Mouse (Mus musculus) embryonic fibroblast, embryonic 13.5 days (primary cell): ENCODE data around the gene 4931429L15Rik. TPM values are rescaled to one million over a fixed set of nuclear protein-coding genes. Genes with fewer than 3 reads are reported as not detected.
A peak's percentile ranks its signal among the peaks of the same experiment; 100 is the strongest.

ENCODE experiments used
- H3K27ac ChIP-seq: 2 replicates; pipeline ENCODE4 v1.5.1; 2012; ENCODE audit warnings: low read length, control low read depth, inconsistent platforms; ENCODE audit not compliant: insufficient read depth
- H3K4me1 ChIP-seq: 2 replicates; pipeline ENCODE4 v1.6.1; 2011; ENCODE audit warnings: low read length; ENCODE audit not compliant: control insufficient read depth, insufficient read depth
- H3K4me3 ChIP-seq: 2 replicates; pipeline ENCODE4 v1.5.1; 2011; ENCODE audit warnings: mild to moderate bottlenecking, control low read depth, low read length; ENCODE audit not compliant: insufficient read depth
- CTCF ChIP-seq: IDR thresholded peaks from 2 replicates; pipeline ENCODE4 v1.5.1; 2011; ENCODE audit warnings: mild to moderate bottlenecking, control low read depth, low read length, moderate library complexity, borderline replicate concordance; ENCODE audit not compliant: insufficient read depth
- POLR2A ChIP-seq: IDR thresholded peaks from 2 replicates; pipeline ENCODE4 v1.6.1; 2011; ENCODE audit warnings: low read depth, mild to moderate bottlenecking, control low read depth, low read length, moderate library complexity
- polyA plus RNA-seq: library from polyadenylated mRNA; stranded (reverse); fragments of >200 nt; gene quantifications from 2 replicates; pipeline ENCODE4 v1.2.4, GENCODE M21; 2011; ENCODE audit warnings: low read depth; ENCODE audit not compliant: missing spikeins, insufficient read length

Gene 4931429L15Rik
- polyA plus RNA-seq, 1 experiment, result not detected

DNA sequence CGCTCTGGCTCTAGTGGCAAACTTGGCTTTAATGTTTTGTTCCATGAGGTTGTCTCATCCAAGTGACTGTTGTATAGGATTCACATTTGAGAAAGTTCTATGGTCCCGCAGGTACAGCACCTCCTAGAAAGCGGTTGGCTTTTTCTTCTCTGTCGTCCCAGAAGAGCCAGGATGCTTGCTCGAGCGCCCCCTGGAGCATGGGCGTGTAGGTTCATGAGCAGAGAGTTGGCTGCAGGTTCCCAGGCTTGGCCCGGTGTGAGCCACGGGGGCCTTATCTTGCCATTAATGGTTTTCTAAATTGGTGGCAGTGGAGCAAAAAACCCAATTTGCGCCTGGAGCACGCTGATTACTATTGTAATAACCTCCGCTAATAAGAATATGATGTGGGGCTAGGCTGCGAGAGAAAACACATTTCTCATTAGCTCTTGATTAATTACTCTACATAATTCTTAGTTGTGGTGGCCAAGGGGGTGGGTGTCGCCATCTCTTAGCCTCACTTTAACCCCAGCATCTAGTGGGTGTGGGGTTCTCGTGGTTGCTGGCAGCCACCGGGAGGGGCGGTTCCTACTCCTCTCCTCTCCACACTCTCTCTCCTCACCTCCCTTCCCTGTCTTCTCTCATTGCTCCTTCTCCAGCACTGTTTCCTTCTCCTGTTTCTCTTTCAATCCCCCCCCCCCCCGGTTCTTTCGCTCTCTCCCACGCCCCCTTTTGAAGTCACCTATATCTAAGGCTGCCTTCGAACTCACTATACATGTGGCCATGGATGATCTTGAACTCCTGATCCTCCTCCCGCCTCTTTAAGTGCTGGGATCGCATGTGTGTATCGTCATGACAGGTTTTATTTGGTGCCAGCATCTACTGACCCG lies 8.2 kb upstream of the 4931429L15Rik start:
- TF ChIP-seq CTCF, result no peak
- TF ChIP-seq POLR2A, result no peak
- Histone ChIP-seq H3K4me3 (no peak overlapping the region), H3K27ac (no peak overlapping the region), H3K4me1 (no peaks in the 10 kb centered on the region)

DNA sequence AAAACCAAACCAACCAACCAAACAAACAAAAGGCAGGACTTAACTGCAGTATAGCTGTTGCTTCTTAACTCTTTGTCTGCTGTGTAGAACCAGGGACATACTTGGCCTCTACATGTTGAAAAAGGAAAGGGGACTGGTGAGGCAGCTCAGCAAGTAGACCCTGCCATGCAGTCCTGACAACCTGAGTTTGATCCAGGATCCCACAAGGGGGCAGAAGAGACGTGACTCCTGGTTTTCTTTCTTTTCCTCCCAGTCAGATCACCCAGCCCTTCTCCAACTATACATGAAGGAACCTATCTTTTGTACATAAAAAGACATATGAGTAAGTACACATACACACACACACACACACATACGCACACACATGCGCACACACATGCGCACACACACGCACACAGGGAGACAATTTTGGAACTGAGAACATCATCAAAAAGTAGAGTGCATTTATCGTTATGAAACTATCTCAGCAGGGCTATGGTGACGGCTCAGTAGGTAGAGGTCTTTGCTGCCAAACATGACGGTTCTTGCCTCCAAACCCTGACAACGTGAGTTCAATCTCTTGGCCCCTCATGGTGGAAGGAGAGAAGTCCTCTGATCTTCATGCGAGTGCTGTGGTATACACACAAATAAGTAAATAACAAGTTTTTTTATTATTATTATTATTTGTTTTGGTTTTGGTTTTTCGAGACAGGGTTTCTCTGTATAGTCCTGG lies 7.1 kb upstream of the 4931429L15Rik start:
- H3K27ac ChIP-seq, result no peak overlapping the region
- no peaks in the 10 kb centered on the region for H3K4me1 ChIP-seq
- no peak for TF ChIP-seq POLR2A
- no peak overlapping the region for H3K4me3 ChIP-seq

DNA sequence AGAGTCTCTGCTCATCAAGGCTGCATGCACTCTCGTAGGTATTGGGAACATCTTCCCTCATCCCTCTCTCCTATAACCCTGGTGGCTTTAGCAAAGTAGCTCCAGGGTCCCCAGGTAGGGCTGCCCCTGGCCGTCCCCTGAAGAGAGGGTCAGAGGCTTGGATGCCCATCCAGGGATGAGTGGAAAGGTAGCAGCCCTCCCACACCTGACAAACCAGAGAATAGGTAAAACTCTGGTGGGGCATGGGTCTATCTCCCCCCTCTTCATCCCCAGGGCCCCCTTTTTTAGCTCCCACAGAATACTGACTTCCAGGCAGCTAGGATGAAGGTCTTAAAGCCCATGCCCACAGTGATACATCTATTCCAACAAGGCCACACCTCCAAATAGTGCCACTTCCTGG lies 675 bp upstream of the 4931429L15Rik start:
- H3K4me3 ChIP-seq, result no peak overlapping the region
- H3K4me1 ChIP-seq, result no peaks in the 10 kb centered on the region
- H3K27ac ChIP-seq, result no peak overlapping the region
- TF ChIP-seq CTCF (no peak), POLR2A (no peak)

DNA sequence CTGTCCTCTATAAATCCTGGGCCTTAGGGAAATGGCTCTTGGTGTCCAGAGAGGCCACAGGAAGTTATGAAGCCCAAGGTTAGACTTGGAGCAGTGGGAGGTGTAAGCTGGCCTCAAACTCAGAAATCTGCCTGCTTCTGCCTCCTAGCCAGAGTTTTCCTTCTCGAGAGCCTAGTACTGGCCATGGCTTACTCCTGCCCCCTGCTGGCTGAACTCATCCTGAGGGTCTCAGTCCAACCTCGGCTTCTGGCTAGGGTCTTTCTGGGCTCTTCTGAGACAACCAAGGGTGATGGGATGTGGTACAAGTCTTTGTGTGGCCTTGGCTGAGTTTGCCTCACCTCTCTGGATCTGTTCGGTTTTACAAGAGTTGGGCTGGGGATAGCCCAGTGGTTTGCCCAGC lies 1.8 kb downstream of the 4931429L15Rik start:
- Histone ChIP-seq H3K27ac (no peak overlapping the region), H3K4me1 (no peaks in the 10 kb centered on the region), H3K4me3 (no peak overlapping the region)
- no peak for TF ChIP-seq CTCF
- TF ChIP-seq POLR2A, result no peak

DNA sequence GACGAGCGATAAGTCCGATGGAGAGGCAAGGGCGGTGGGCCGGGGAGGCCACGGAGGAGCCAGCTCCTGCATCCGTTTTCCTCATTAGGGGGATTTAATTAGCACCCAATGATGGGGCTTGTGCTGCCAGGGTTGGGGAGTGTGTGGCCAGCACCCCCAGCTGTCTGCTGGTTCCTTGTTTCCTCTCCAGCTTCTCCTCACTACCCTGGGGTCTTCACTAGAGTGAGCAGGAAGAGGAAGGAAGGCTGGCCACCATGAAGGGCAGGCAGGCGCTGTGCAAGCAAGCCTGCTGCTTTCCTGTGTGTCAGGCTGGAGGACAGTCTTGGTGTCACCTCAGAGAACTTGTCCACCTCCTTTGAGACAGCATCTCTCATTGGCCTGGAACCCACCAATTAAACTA lies 2.9 kb downstream of the 4931429L15Rik start:
- no peaks in the 10 kb centered on the region for H3K4me1 ChIP-seq
- no peak overlapping the region for H3K4me3 ChIP-seq
- TF ChIP-seq CTCF (no peak), POLR2A (no peak)
- H3K27ac ChIP-seq, result no peak overlapping the region

DNA sequence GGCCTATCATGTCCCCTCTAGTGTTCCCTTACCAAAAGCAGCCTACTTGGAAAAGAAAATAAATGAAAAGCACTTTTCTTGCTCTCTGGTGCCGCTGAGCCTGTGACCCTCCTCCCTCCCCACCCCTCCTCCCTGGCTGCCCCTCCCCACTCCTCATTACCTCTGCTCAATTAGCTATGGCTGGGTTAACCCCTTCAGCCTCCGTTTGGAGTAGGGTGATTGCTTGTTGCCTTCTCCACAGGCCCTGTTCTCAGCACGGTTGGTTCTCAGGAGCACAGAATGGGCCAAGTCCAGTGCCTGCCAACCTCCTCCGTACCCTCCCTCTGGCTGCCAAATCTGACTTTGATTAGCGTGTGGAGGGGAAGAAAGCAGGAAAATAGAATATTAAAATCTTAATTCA lies 3.4 kb downstream of the 4931429L15Rik start:
- H3K27ac ChIP-seq, result no peak overlapping the region
- H3K4me3 ChIP-seq, result no peak overlapping the region
- no peak for TF ChIP-seq CTCF
- TF ChIP-seq POLR2A, result no peak
- no peaks in the 10 kb centered on the region for H3K4me1 ChIP-seq

DNA sequence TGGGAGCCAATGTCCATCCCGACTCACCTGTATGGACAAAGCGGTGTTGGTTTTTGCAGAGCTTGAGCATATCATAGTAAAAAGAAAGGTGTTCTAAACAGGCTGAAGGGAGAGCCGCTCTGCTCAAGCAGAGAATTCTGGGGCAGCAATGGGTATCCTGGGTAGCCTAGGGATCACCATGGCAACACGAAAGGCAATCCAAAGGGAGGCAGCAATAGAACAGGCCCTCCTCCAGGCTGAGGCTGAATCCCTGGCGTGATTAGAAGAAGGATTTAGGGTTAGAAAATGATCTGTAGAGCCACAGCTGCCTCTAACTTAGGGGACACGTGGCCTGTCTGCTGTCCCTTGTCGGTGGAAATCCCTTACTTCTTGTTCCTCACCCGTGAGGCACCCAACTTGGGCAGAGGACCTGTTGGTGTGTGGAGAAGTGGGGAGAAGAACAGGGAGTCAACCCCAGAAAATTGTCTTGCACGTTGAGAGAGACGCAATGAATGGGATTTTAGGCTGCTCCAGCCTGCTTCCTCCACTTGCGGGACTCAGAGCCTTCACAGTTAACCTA lies 3.9 kb downstream of the 4931429L15Rik start:
- TF ChIP-seq POLR2A (no peak), CTCF (no peak)
- Histone ChIP-seq H3K4me1 (no peaks in the 10 kb centered on the region), H3K4me3 (no peak overlapping the region), H3K27ac (no peak overlapping the region)

DNA sequence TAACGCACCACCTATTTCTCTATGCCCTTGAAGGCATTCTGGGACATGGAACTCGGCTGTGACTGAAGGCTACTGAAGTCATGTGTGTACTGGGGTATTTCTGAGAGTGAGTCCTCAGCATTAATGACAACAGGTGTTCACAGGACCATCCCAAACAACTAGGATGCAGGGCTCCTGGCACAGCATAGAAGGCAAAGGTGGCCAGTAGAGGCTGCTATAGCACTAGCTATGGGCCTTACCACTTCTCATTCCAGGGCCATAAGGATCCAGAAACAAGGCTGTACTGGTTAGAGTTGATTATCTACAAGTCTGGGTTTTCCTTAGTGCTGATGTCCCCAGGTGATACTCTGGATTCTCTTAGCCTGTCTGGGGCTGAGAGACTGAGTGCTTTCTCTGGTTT lies 4.9 kb downstream of the 4931429L15Rik start:
- Histone ChIP-seq H3K27ac (no peak overlapping the region), H3K4me3 (no peak overlapping the region), H3K4me1 (no peaks in the 10 kb centered on the region)
- no peak for TF ChIP-seq POLR2A
- no peak for TF ChIP-seq CTCF

DNA sequence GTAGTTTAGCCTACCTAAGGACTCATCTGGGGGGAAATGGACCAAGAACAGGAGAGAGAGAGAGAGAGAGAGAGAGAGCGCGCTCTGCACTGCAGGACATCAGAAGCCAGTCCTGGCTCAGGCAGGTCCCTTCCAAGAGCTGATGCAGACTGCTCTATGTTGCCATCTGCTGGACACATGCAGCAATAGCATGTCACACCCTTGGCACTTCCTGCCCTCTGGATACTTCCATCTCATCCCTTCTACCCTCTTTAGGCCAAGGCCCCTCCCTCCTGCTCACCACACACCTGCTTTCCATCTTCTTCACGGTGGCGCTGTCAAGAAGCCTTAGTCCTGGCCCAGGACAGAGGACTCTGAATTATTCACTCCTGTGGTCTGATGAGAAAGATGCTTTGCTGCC lies 5.3 kb downstream of the 4931429L15Rik start:
- peak; percentile 100 for TF ChIP-seq CTCF
- no peak for TF ChIP-seq POLR2A
- H3K27ac ChIP-seq, result no peak overlapping the region

DNA sequence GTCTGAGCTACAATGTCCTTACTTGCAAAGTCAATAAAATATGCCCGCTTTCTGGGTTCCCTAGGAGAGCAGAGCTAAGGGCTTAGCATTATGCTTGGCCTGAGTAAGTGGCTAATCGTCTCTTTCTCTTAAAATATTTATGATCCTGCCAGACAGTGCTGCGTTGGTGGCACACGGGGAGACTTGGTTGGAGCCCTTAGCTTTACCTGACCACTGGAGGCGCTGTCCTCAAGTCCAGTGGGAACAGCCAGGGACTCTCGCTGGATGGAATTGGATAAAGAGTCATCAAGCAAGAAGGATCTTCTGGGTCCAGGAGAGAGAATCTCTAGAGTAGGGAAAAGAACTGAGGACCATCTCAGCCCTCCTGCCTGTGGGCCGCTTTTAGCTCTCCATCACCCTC lies 10.7 kb downstream of the 4931429L15Rik start:
- TF ChIP-seq POLR2A (no peak), CTCF (no peak)
- Histone ChIP-seq H3K4me1 (no peaks in the 10 kb centered on the region), H3K27ac (no peak overlapping the region), H3K4me3 (no peak overlapping the region)

More for the DNA sequence above, 5.3 kb downstream of the 4931429L15Rik start:
- H3K4me3 ChIP-seq, result no peak overlapping the region
- H3K4me1 ChIP-seq, result no peaks in the 10 kb centered on the region
